Comparison of ENCODE assay signal across 9 mouse cellular contexts in genomic region chr11:115898886-115899285, GRCm38 (mm10). TPM values are rescaled to one million over a fixed set of nuclear protein-coding genes. Genes with fewer than 3 reads are reported as not detected.
DNase-seq lines count a peak whose midpoint lies in the region; ATAC-seq and TF ChIP-seq lines count a peak whose summit lies in the region.
"Had no signal": no experiment of that assay in that cellular context is flagged by ENCODE, and none has a peak within 500 bp of the region (broad histone marks: within the 10 kb centered on the region; RNA-seq: fewer than 3 reads in every experiment).

No protein-coding gene starts in this region.

- no peak overlapping the region for H3K4me3 ChIP-seq in testis, adult 2 months (ENCODE audit: control insufficient read depth, low read depth, low read length)
- H3K4me3 ChIP-seq in lung, postnatal 0 days (ENCODE audit: low read depth, low read length) = no peak overlapping the region
- no peak overlapping the region for H3K4me3 ChIP-seq in forebrain, embryonic 12.5 days (replicated peaks)
- H3K4me3 ChIP-seq: hindbrain, embryonic 15.5 days had no signal

- WGBS in lung, postnatal 0 days = 14% methylated on average over 4 of the region's 4 CpGs
- 29% methylated on average over 4 of the region's 4 CpGs for WGBS in forebrain, embryonic 12.5 days

- H3K9ac ChIP-seq in lung, postnatal 0 days (replicated peaks; ENCODE audit: low read depth) = no peak overlapping the region
- H3K9ac ChIP-seq in forebrain, embryonic 12.5 days = no peak overlapping the region
- H3K9ac ChIP-seq: hindbrain, embryonic 15.5 days had no signal

- TF ChIP-seq POLR2A in testis, adult 2 months (IDR thresholded peaks at IDR 0.05; ENCODE audit: control insufficient read depth, low read depth, low read length) = no peak

- TF ChIP-seq CTCF in testis, adult 2 months (IDR thresholded peaks at IDR 0.05; ENCODE audit: control insufficient read depth, insufficient read depth, insufficient replicate concordance, low read depth, low read length) = peak; percentile 64; the same call in 1 of the 2 replicates
- TF ChIP-seq CTCF in lung, postnatal 0 days (IDR thresholded peaks at IDR 0.05) = peak; percentile 78

- H3K4me2 ChIP-seq in lung, postnatal 0 days (replicated peaks; ENCODE audit: low read depth, low read length) = no peak overlapping the region
- H3K4me2 ChIP-seq in forebrain, embryonic 12.5 days = no peak overlapping the region
- H3K4me2 ChIP-seq: hindbrain, embryonic 15.5 days had no signal

- H3K27me3 ChIP-seq in testis, adult 2 months (ENCODE audit: control insufficient read depth, insufficient read depth, low read length) = no peaks in the 10 kb centered on the region
- no peaks in the 10 kb centered on the region for H3K27me3 ChIP-seq in lung, postnatal 0 days (replicated peaks; ENCODE audit: insufficient read depth, low read length)
- H3K27me3 ChIP-seq in forebrain, embryonic 12.5 days = no peaks in the 10 kb centered on the region
- H3K27me3 ChIP-seq: hindbrain, embryonic 15.5 days had no signal

- TF ChIP-seq EP300 in lung, postnatal 0 days (IDR thresholded peaks at IDR 0.05) = no peak

- ATAC-seq in granulocyte monocyte progenitor cell, adult 5-6 weeks (replicated peaks; ENCODE audit: poor library complexity, severe bottlenecking) = 0 out of 2 replicates have a peak, but pooled peaks have one; percentile 12
- 0 out of 2 replicates have a peak, but pooled peaks have one; percentile 17 for ATAC-seq in lung, postnatal 0 days
- no peak for ATAC-seq in forebrain, embryonic 12.5 days (ENCODE audit: low FRiP score)

- no peaks in the 10 kb centered on the region for H3K36me3 ChIP-seq in testis, adult 2 months (ENCODE audit: control insufficient read depth, insufficient read depth, low read length)
- H3K36me3 ChIP-seq in lung, postnatal 0 days (ENCODE audit: insufficient read depth, low read length) = peaks cover 4% of the 10 kb centered on the region; the same call in 1 of the 2 replicates
- H3K36me3 ChIP-seq in forebrain, embryonic 12.5 days (replicated peaks) = peaks cover 29% of the 10 kb centered on the region

- H3K4me1 ChIP-seq in testis, adult 2 months (ENCODE audit: control insufficient read depth, insufficient read depth, low read length) = peaks cover 2% of the 10 kb centered on the region
- peaks cover 30% of the 10 kb centered on the region; the same call in 1 of the 2 replicates for H3K4me1 ChIP-seq in lung, postnatal 0 days (ENCODE audit: insufficient read depth, low read depth, low read length)
- peaks cover 13% of the 10 kb centered on the region for H3K4me1 ChIP-seq in forebrain, embryonic 12.5 days
- H3K4me1 ChIP-seq: hindbrain, embryonic 15.5 days had no signal

- H3K27ac ChIP-seq in testis, adult 2 months (ENCODE audit: control insufficient read depth, insufficient read depth, low read depth, low read length) = no peak overlapping the region
- H3K27ac ChIP-seq in lung, postnatal 0 days (ENCODE audit: low read length) = peak overlapping the region; percentile 20; the same call in 1 of the 2 replicates
- H3K27ac ChIP-seq in forebrain, embryonic 12.5 days = no peak overlapping the region
- H3K27ac ChIP-seq: hindbrain, embryonic 15.5 days had no signal

- H3K9me3 ChIP-seq in lung, postnatal 0 days (ENCODE audit: low read length) = no peaks in the 10 kb centered on the region
- H3K9me3 ChIP-seq in forebrain, embryonic 12.5 days = no peaks in the 10 kb centered on the region
- H3K9me3 ChIP-seq: hindbrain, embryonic 15.5 days had no signal

- DNase-seq in testis, postnatal 14 days (ENCODE audit: low spot score) = no peak
- peak; percentile 70 for DNase-seq in cerebellum, adult 11 months
- peak; percentile 73 to 83 for DNase-seq in layer of hippocampus, adult 8-10 months (ENCODE audit: low spot score in 2 of 2)
- peak; percentile 64 for DNase-seq in lung, postnatal 0 days (ENCODE audit: low spot score)
- peak; percentile 69 for DNase-seq in spleen, adult 12 weeks (ENCODE audit: low spot score)

RNA-seq across cellular contexts. Expression of gene Smim5, which starts 0.9 kb away (rescaled TPM):
- 0.72 TPM in 1 of 2 replicates, not detected in the other for polyA plus RNA-seq in testis, adult 2 months (2012; rRNA removed)
- total RNA-seq in granulocyte monocyte progenitor cell, adult 5-6 weeks (2014; fragmentation: Nextera tagmentation) = 7.1 and 10.4 TPM in 2 replicates
- total RNA-seq in granulocyte monocyte progenitor cell, adult 5-6 weeks (2017) = 3.5 and 7.8 TPM in 2 replicates
- under 1 TPM; 0.57 to 0.96 (median 0.66) TPM for total RNA-seq in layer of hippocampus, adult 8-10 months (2022)
- 25.8 and 27.6 TPM in 2 replicates for polyA plus RNA-seq in lung, postnatal 0 days (2015; fragmentation: Nextera tagmentation; extraction: Ambion mirVana)
- polyA plus RNA-seq in forebrain, embryonic 12.5 days (2016; fragmentation: Nextera tagmentation; extraction: Ambion mirVana) = 1.1 and 1.3 TPM in 2 replicates

RNA-seq across cellular contexts. Expression of gene Smim6, which starts 12.9 kb away (rescaled TPM):
- 17.6 and 20.7 TPM in 2 replicates for polyA plus RNA-seq in testis, adult 2 months (2012; rRNA removed)
- total RNA-seq in granulocyte monocyte progenitor cell, adult 5-6 weeks (2014; fragmentation: Nextera tagmentation) = 0.88 and 2.3 TPM in 2 replicates
- total RNA-seq in granulocyte monocyte progenitor cell, adult 5-6 weeks (2017) = 0.69 TPM in 1 of 2 replicates, not detected in the other
- not detected for total RNA-seq in layer of hippocampus, adult 8-10 months (2022)
- polyA plus RNA-seq in lung, postnatal 0 days (2015; fragmentation: Nextera tagmentation; extraction: Ambion mirVana) = 58.1 and 61.5 TPM in 2 replicates
- 0.49 and 1.1 TPM in 2 replicates for polyA plus RNA-seq in forebrain, embryonic 12.5 days (2016; fragmentation: Nextera tagmentation; extraction: Ambion mirVana)

RNA-seq across cellular contexts. Expression of gene Sap30bp, which starts 34.2 kb away (rescaled TPM):
- 20.2 and 20.4 TPM in 2 replicates for polyA plus RNA-seq in testis, adult 2 months (2012; rRNA removed)
- 20.4 and 44.5 TPM in 2 replicates for total RNA-seq in granulocyte monocyte progenitor cell, adult 5-6 weeks (2014; fragmentation: Nextera tagmentation)
- total RNA-seq in granulocyte monocyte progenitor cell, adult 5-6 weeks (2017) = 145 and 211 TPM in 2 replicates
- 10 to 100 TPM; 39.7 to 60.3 (median 44.3) TPM for total RNA-seq in layer of hippocampus, adult 8-10 months (2022)
- polyA plus RNA-seq in lung, postnatal 0 days (2015; fragmentation: Nextera tagmentation; extraction: Ambion mirVana) = 21.2 and 22.8 TPM in 2 replicates
- polyA plus RNA-seq in forebrain, embryonic 12.5 days (2016; fragmentation: Nextera tagmentation; extraction: Ambion mirVana) = 56.8 and 61.9 TPM in 2 replicates

RNA-seq across cellular contexts. Expression of gene Recql5, which starts 34.4 kb away (rescaled TPM):
- 30.3 and 33.1 TPM in 2 replicates for polyA plus RNA-seq in testis, adult 2 months (2012; rRNA removed)
- 22.8 and 27.6 TPM in 2 replicates for total RNA-seq in granulocyte monocyte progenitor cell, adult 5-6 weeks (2014; fragmentation: Nextera tagmentation)
- 18.9 and 19.3 TPM in 2 replicates for total RNA-seq in granulocyte monocyte progenitor cell, adult 5-6 weeks (2017)
- 10 to 100 TPM; 27.4 to 32.5 (median 30.3) TPM for total RNA-seq in layer of hippocampus, adult 8-10 months (2022)
- polyA plus RNA-seq in lung, postnatal 0 days (2015; fragmentation: Nextera tagmentation; extraction: Ambion mirVana) = 9.2 and 9.9 TPM in 2 replicates
- polyA plus RNA-seq in forebrain, embryonic 12.5 days (2016; fragmentation: Nextera tagmentation; extraction: Ambion mirVana) = 32.5 and 33.4 TPM in 2 replicates

RNA-seq across cellular contexts. Expression of gene Myo15b, which starts 40.7 kb away (rescaled TPM):
- 11.7 and 12.1 TPM in 2 replicates for polyA plus RNA-seq in testis, adult 2 months (2012; rRNA removed)
- total RNA-seq in granulocyte monocyte progenitor cell, adult 5-6 weeks (2014; fragmentation: Nextera tagmentation) = 4.4 and 5.4 TPM in 2 replicates
- 1.1 and 2.1 TPM in 2 replicates for total RNA-seq in granulocyte monocyte progenitor cell, adult 5-6 weeks (2017)
- 1 to 10 TPM in 1 of 4 experiments, under 1 TPM in 3; 0.11 to 1.2 (median 0.56) TPM for total RNA-seq in layer of hippocampus, adult 8-10 months (2022)
- polyA plus RNA-seq in lung, postnatal 0 days (2015; fragmentation: Nextera tagmentation; extraction: Ambion mirVana) = 0.57 and 0.68 TPM in 2 replicates
- 0.17 and 0.31 TPM in 2 replicates for polyA plus RNA-seq in forebrain, embryonic 12.5 days (2016; fragmentation: Nextera tagmentation; extraction: Ambion mirVana)

Comparison
In these comparisons a context has a peak if more than half of its experiments do, and no peak if none do; other contexts are left out.
1. RNA of gene Smim5, which starts 0.9 kb away (polyA plus RNA-seq): 25.8 to 27.6 TPM in lung, postnatal 0 days; 1.1 to 1.3 TPM in forebrain, embryonic 12.5 days and 0.72 TPM in testis, adult 2 months; every median in the first group is over 10 times any median in the second.